Mouse (Mus musculus) forebrain, embryonic 12.5 days (tissue): Measurements from ENCODE around the gene Pan3. TPM values are rescaled to one million over a fixed set of nuclear protein-coding genes. Genes with fewer than 3 reads are reported as not detected.

ENCODE experiments used
- ATAC-seq: fragments of 200-750 bp; cut with Nextera tagmentation; 2 replicates; pipeline ENCODE4 v1.8.0; 2017; ENCODE audit warnings: moderate TSS enrichment; ENCODE audit not compliant: low FRiP score
- H3K27ac ChIP-seq: fragments of 300-500 bp; sonication (generic); 2 replicates; pipeline ENCODE4 v1.5.1; 2016; ENCODE audit warnings: mild to moderate bottlenecking
- H3K27me3 ChIP-seq: fragments of 300-500 bp; sonication (generic); 2 replicates; pipeline ENCODE4 v1.6.1; 2016; ENCODE audit warnings: mild to moderate bottlenecking
- H3K36me3 ChIP-seq: fragments of 300-500 bp; sonication (generic); replicated peaks from 2 replicates; pipeline ENCODE4 v1.6.1; 2016; ENCODE audit warnings: mild to moderate bottlenecking
- H3K4me1 ChIP-seq: fragments of 300-500 bp; sonication (generic); 2 replicates; pipeline ENCODE4 v1.6.1; 2016
- H3K4me2 ChIP-seq: fragments of 300-500 bp; sonication (generic); 2 replicates; pipeline ENCODE4 v1.6.1; 2016; ENCODE audit warnings: mild to moderate bottlenecking, moderate library complexity
- H3K4me3 ChIP-seq: fragments of 300-500 bp; sonication (generic); replicated peaks from 2 replicates; pipeline ENCODE4 v1.5.1; 2016; ENCODE audit warnings: mild to moderate bottlenecking
- H3K9ac ChIP-seq: fragments of 300-500 bp; sonication (generic); 2 replicates; pipeline ENCODE4 v1.6.1; 2016; ENCODE audit warnings: mild to moderate bottlenecking
- H3K9me3 ChIP-seq: fragments of 300-500 bp; sonication (generic); 2 replicates; pipeline ENCODE4 v1.6.1; 2016
- WGBS: fragments of 180-500 bp; shearing (Covaris S2); methylation state at CpG from one replicate; pipeline ENCODE4 v1.1.7; 2016; 5-methylcytosine and 5-hydroxymethylcytosine counted together
- polyA plus RNA-seq: library from polyadenylated mRNA; unstranded; fragments of >200 nt; fragmentation: Nextera tagmentation; extraction: Ambion mirVana; gene quantifications from 2 replicates; pipeline ENCODE4 v1.2.1, GENCODE M21; 2016

Gene Pan3
- polyA plus RNA-seq, 1 experiment from 2014 or later = 43.4 TPM

GRCm38 (mm10) chr5:147579148-147579547, 149.2 kb downstream of the Pan3 start:
- Histone ChIP-seq H3K9me3 (no peaks in the 10 kb centered on the region), H3K27ac (no peak overlapping the region), H3K36me3 (no peaks in the 10 kb centered on the region), H3K27me3 (no peaks in the 10 kb centered on the region), H3K4me1 (no peaks in the 10 kb centered on the region), H3K4me3 (no peak overlapping the region), H3K4me2 (no peak overlapping the region), H3K9ac (no peak overlapping the region)
- 88% methylated on average over 7 of the region's 7 CpGs for WGBS
- no peak for ATAC-seq

DNA sequence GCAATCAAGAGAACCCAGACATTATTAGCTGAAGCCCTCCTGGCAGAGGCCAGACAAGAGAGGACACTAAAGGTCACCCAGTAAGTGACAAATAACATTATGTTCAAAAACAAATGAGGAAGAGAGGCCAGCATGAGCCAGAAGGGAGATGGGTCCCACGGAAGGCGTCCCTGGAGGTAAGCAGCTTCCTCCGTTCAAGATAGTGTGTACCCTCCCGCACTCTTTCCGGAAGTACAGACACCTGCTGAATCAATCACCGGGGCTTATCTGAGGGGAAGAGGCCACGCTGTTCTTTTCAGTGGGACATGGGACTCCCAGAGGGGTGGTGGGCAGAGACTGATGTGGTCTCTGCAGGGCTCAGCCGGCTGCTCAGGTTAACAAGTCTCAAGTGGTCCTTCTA, 149.7 kb downstream of the Pan3 start:
- Histone ChIP-seq H3K4me3 (no peak overlapping the region), H3K4me2 (no peak overlapping the region), H3K4me1 (no peaks in the 10 kb centered on the region), H3K9me3 (no peaks in the 10 kb centered on the region), H3K27ac (no peak overlapping the region), H3K9ac (no peak overlapping the region), H3K36me3 (no peaks in the 10 kb centered on the region), H3K27me3 (no peaks in the 10 kb centered on the region)
- 89% methylated on average over 8 of the region's 8 CpGs for WGBS
- ATAC-seq = no peak

- WGBS = 91% methylated on average over 13 of the region's 13 CpGs
- H3K27me3 ChIP-seq = no peaks in the 10 kb centered on the region
- no peak overlapping the region for H3K4me2 ChIP-seq
- no peak for ATAC-seq
- no peak overlapping the region for H3K4me3 ChIP-seq
- H3K9me3 ChIP-seq = no peaks in the 10 kb centered on the region
- no peaks in the 10 kb centered on the region for H3K4me1 ChIP-seq
- no peak overlapping the region for H3K27ac ChIP-seq
- no peak overlapping the region for H3K9ac ChIP-seq
- no peaks in the 10 kb centered on the region for H3K36me3 ChIP-seq
Observed at GRCm38 (mm10) chr5:147580181-147580580, 150.2 kb downstream of the Pan3 start.

DNA sequence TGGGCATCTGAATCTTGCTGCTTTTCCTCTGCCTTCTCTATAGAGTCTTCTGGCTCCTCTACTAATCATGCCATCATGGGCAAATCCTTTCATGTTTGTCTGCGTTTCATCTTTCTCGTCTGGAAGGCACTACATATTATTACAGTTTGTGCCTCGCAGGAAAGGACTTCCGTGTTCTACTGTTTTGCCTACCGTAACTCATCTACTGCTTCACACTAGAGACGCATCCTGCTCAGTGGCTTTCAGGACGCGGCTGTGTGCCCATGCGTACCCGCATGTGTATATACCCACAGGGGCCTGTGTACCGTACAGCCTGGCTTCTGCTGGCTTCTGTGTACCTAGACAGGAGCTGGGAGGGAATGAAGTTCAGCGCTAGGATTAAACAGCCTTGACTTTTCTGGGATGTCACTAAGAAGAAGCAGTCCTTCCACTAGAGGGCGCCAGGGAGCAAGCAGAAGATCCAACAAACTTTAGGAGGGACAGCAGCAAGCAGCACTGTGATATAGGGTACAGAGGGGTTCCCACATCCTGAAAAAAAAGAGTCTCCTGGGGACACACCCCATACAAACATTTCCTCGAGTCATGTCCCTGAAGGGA, 153.8 kb downstream of the Pan3 start:
- ATAC-seq = no peak
- no peaks in the 10 kb centered on the region for H3K4me1 ChIP-seq
- no peaks in the 10 kb centered on the region for H3K9me3 ChIP-seq
- no peak overlapping the region for H3K4me3 ChIP-seq
- H3K36me3 ChIP-seq = no peaks in the 10 kb centered on the region
- H3K9ac ChIP-seq = no peak overlapping the region
- no peaks in the 10 kb centered on the region for H3K27me3 ChIP-seq
- no peak overlapping the region for H3K27ac ChIP-seq
- WGBS = 54% methylated on average over 14 of the region's 14 CpGs
- H3K4me2 ChIP-seq = no peak overlapping the region

DNA sequence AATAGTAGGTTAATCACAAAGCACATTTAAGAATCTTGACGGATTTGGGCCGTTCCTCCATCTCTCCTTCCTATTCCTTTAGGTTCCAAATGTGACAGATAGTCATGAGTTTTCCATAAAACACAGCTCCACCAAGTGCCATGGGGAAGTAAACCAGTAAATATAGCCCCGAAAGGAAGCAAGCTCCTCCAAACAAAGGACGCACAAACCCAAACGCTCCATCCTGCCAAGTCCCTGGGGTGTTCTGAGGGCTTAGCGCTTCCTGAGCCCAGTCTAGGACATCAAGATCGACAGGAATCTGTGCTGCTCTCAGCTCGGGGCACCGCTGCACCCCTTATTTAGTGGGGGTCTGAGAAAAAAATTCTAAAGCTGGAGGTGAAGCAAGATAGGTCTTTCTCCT, 154.7 kb downstream of the Pan3 start:
- Histone ChIP-seq H3K4me2 (no peak overlapping the region), H3K27ac (no peak overlapping the region), H3K9me3 (no peaks in the 10 kb centered on the region), H3K4me3 (no peak overlapping the region), H3K27me3 (no peaks in the 10 kb centered on the region), H3K9ac (no peak overlapping the region), H3K36me3 (no peaks in the 10 kb centered on the region), H3K4me1 (no peaks in the 10 kb centered on the region)
- WGBS = 86% methylated on average over 9 of the region's 9 CpGs
- ATAC-seq = no peak

- Histone ChIP-seq H3K4me1 (no peaks in the 10 kb centered on the region), H3K27me3 (no peaks in the 10 kb centered on the region), H3K27ac (no peak overlapping the region), H3K4me2 (no peak overlapping the region), H3K36me3 (no peaks in the 10 kb centered on the region), H3K9ac (no peak overlapping the region), H3K4me3 (no peak overlapping the region), H3K9me3 (no peaks in the 10 kb centered on the region)
- WGBS = 90% methylated on average over 1 of the region's 1 CpGs
- ATAC-seq = no peak
Observed at GRCm38 (mm10) chr5:147585070-147585469, 155.1 kb downstream of the Pan3 start.

DNA sequence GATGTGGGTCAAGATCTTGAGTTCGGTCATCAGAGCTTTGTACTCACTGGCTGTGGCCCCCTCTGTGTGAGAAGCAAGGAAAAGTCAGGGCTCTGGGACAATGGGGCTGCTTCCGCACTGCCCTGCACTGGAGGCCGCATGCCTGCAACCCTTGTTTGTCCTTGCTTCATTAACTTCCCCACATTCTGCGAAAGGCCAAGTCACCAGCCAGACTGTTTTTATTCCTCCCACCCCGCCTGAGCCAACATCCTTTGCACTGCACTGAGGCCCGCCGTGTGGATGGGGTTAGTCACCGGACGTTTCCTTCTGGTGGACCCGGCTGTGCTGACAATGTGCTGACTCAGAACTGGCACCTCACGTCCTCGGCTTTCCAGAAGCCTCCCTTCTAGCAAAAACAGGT, 159.9 kb downstream of the Pan3 start:
- Histone ChIP-seq H3K4me1 (no peaks in the 10 kb centered on the region), H3K4me3 (no peak overlapping the region), H3K27me3 (no peaks in the 10 kb centered on the region), H3K36me3 (no peaks in the 10 kb centered on the region), H3K9ac (no peak overlapping the region), H3K9me3 (no peaks in the 10 kb centered on the region), H3K27ac (no peak overlapping the region), H3K4me2 (no peak overlapping the region)
- WGBS = 66% methylated on average over 12 of the region's 12 CpGs
- no peak for ATAC-seq

DNA sequence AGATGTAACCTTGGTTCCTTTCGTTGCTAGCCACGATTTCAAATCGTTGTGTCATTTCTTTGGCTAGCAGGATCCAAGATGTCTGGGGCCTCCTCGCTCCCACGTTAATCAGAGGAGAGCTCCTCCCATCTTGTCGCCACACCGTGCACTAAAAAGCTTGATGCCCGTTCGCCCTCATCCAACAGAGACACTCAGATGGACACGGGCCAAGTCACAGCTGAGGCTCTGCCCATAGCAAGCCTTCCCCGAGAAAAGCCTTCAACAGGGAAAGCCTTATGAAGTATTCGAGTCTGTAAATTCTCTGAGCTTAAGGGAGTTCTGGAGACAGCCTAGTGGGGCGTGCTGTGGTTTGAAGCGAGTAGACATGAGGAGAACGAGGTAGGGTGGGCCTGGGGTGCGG, 167.9 kb downstream of the Pan3 start:
- Histone ChIP-seq H3K4me1 (no peaks in the 10 kb centered on the region), H3K9me3 (no peaks in the 10 kb centered on the region), H3K27ac (no peak overlapping the region), H3K27me3 (no peaks in the 10 kb centered on the region), H3K36me3 (no peaks in the 10 kb centered on the region), H3K9ac (no peak overlapping the region), H3K4me3 (no peak overlapping the region), H3K4me2 (no peak overlapping the region)
- WGBS = 82% methylated on average over 16 of the region's 16 CpGs
- ATAC-seq = no peak

Other genes starting within 250 kb of the Pan3 start
- gene Gsx1, start 241.5 kb upstream of the Pan3 start, polyA plus RNA-seq = 8.6 and 8.7 TPM in 2 replicates
- gene Pdx1, start 160.2 kb upstream of the Pan3 start, polyA plus RNA-seq = not detected in 2 replicates
- gene Cdx2, start 122.9 kb upstream of the Pan3 start, polyA plus RNA-seq = not detected in 2 replicates
- gene Urad, start 107.7 kb upstream of the Pan3 start, polyA plus RNA-seq = not detected in 2 replicates
- gene Flt3, start 29.7 kb upstream of the Pan3 start, polyA plus RNA-seq = 0.05 and 0.11 TPM in 2 replicates